Mouse (Mus musculus) urinary bladder, postnatal 4 days (tissue): ENCODE measurements around the gene Zbtb45.

ENCODE experiments used
- DNase-seq, 2 experiments: peaks; one replicate each; pipeline ENCODE4 v3.0.0; 2021 to 2022; ENCODE audit warnings: low spot score in 2 of 2

Zbtb45 gene

DNA sequence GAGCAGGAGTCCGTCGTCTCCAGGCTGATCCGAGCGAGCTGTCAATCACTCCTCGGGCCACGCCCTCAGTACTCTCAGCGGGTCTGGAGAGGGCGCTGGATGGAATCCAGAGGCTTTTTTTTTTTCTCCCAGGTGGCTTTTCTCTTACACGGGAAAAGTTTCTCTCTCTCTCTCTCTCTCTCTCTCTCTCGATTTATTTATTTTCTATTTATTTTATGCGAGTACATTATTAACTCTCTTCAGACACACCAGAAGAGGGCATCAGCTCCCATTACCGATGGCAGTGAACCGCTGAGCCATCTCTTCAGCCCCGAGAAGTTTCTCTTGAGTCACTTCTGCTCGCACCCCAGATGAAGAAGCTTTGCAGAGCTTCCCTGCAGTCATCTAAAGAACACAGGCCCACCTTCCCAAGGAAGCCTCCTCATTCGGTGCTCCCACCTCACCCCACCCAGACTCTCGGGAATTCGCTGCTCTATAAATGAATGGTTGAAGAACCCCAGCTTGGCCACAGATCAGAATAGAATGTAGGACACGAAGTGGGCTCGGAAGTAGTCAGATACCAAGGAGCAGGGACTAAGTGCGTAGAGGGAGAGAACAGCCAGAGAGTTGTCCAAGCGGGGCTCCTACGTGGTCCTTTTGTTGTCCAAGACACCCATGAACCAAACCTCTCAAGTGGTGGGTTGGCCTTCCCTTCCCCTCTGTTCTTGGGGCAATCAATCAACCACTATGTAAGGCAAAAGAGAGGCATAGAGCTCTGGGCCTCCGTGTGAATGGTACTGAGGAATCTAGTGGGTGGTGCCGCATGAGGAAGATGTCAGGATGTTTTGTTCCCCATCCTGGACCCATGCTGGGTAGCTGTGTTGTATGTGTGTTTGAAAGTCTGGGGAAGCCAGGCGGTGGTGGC, at the start of gene Zbtb45:
Gene Zbtb45, minus strand, starts transcription at position 30 of the 904 bp plus-strand sequence.
- DNase-seq: no peak

DNA sequence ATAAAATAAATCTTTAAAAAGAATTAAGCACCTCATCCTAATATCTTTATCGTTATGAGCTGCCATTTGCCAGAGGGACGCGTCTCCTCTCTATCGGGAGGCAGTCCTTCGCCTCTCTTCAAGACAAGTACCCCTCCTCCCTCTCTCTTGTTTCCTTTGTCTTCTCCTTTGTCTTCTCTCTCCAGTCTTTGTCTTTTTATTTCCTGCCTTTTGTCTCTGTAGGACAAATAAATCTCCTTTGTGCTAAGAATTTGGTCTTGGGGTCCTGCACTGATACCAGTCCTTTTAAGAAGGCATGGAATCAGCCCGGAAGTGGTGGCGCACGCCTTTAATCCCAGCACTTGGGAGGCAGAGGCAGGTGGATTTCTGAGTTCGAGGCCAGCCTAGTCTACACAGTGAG, 49.7 kb upstream of the Zbtb45 start:
- DNase-seq: no peak

DNA sequence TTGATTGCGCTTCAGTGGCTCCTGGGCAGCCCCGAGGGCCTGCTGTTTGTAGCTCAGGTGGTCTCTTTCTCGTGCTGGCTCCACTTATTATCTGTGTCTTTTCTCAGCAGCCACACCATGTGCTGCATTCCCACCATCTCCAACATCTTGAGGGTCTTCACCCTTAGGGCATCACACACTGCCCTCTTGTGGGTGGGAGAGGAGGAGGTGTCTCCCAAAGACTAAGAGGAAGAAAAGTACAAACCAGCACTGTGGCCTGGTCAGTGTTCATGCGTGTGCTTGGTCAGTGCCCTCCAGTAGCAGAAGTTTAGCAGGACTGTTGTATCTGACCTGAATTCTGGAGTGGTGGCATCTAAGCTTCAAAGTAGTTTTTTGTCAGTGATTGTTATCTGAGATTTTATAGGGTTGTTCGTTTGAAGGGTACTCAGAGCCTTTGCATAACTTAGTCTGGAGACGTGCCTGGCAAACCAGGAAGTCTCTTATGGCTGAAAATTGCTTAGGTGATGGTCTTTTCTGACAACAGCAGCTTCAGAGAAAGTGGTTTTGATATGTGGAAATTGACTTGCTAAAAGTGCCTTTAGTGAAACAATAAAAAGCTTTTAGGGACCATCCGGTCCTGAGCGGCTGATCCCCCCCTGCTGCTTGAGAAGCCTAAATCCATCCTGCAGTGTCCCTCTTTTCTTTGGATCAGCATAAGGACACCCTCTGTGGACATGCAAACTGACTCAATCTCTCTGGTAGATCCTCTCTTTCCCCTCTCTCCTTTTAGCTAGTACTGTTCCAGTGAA, 47.3 kb upstream of the Zbtb45 start:
- peak; percentile 5 to 30 for DNase-seq

GRCm38 (mm10) chr7:13054287-13055010, 44.6 kb upstream of the Zbtb45 start, which contains the start of gene Mzf1:
Gene Mzf1, minus strand, starts transcription at chr7:13054764.
- peak; percentile 84 to 91 for DNase-seq

- no peak for DNase-seq
These were observed 44.1 kb upstream of the Zbtb45 start for GRCm38 (mm10) chr7:13053961-13054286.

DNA sequence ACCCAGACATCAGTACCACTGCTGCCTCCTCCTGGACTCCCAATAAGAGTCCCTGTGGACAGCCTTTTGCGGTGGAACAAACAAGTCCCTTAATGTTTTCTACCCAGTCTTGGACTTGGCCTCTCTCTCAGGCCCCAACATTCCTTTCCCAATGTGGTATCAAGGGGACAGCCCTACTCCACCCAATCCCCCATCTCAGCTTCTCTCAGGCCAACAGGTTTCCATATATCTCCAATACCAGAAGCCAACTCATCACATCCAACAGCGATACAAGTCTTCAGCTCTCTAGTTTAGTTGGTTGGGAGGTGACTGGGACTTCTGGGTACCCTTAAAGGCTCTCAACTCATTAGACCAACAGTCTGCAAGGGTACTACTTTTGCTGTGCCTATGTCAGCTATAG, 43.7 kb upstream of the Zbtb45 start:
- DNase-seq: no peak

- DNase-seq: no peak
These were observed 43.2 kb upstream of the Zbtb45 start for GRCm38 (mm10) chr7:13053001-13053400.

DNA sequence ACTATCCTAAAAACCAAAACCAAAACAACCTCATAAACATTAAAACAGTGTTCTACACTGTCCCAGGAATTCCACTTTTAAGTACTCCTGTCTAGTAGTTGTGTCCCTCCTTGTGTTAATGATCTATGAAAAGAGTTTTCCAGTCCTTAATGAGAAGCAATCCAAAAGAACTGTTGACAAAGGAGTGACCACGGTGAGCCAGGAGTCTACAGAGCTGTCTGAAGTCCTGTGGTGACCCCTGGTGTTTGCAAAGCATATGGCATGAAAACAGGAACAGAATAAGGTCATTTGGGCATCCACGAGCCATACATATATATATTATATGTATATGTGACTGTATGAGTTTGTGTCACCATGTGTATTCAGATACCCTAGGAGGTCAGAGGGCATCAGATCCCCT, 36.2 kb upstream of the Zbtb45 start:
- no peak for DNase-seq

DNA sequence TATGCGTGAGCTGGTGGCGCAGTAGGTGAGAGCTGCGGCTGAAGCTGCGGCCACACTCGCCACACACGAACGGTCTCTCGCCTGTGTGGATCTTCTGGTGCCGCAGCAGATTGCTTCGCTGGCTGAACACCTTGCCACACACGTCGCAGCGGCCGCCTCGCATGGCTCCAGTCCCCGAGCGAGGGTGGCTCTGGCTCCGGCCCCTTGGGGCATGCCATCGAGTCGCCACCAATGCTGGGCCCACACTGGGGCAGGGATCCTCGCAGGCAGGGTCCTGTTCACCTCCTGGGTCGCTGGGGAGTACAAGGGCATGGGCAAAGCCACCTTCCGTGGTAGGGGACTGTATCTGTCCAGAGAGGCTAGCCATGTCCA, 34.4 kb upstream of the Zbtb45 start:
- no peak for DNase-seq

DNA sequence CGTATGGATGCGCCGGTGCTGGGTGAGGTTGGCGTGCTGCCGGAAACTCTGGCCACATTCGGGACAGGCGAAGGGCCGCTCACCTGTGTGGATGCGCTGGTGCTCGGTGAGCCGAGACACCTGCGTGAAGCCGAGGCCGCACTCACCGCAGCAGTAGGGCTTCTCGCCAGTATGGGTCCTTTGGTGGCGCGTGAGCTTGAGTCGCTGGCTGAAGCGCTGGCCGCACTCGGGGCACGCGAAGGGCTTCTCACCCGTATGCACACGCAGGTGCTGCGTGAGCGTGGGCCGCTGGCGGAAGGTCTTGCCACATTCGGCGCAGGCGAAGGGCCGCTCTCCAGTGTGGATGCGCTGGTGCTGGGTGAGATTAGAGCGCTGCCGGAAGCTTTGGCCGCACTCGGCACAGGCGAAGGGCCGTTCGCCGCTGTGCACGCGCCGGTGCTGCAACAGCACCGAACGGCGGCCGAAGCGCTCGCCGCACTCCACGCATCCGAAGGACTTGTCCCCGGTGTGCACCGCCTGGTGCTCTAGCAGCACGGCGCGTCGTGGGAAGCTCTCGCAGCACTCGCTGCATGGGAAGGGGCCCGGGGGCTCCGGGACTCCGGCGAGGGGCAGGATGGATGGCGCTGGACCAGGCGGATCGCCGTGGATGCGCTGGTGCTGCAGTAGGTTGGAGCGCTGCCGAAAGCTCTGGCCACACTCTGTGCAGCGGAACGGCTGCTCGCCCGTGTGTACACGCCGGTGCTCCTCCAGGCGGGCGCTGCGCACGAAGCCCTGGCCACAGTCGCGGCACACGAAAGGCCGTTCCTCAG, 33.8 kb upstream of the Zbtb45 start:
- DNase-seq: no peak

DNA sequence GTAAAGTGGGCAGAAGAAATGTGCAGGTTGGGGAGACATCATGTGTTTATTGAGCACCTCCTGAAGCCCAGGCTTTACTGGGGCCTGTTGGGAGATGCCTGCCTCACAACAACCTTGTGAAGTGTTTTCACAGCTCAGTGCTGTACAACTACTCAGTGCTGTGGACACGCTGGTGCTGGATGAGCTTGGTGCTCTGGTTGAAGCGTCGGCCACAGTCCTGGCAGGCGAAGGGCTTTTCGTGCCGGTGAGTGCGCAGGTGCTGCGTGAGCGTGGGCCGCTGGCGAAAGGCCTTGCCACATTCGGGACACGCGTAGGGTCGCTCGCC, 33.2 kb upstream of the Zbtb45 start:
- no peak for DNase-seq

DNA sequence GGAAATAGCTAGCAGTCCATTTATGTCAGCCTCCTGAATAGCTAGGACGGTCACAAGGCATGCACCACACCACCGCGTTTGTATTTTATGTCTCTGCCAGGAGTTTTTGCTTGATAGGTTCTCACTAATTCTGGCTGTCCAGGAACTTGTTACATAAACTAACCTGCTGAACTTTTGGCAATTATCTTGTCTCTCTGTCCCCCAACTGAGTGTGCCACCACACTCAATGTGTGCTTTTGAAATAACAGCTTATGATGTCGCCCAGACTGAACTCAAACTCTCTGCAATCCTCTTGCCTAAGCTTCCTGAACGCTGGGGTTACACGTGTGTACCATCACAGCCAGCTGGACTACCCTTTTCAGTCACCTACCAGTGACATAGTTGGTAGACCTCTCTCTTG, 32.7 kb upstream of the Zbtb45 start:
- no peak for DNase-seq

DNA sequence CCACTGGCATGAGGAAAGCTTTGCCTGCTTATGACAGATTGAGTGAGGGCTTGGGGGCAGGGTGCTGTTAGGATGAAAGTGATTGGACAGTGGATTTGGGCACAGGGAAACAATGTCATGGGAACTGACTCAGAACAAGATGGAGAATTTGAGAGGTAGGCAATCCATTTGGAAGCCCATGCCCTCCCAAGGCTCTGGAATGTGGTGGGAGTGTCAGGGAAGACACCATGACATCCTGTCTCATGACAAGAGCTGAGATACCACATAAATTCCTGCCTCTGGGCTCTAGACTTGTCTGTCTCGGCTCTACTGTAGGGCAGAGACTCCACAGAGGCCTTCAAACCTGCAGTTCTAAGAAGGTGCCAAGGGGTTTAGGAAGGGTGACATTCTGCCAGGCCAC, 31.4 kb upstream of the Zbtb45 start:
- no peak for DNase-seq

- no peak for DNase-seq
These were observed 29.3 kb upstream of the Zbtb45 start for GRCm38 (mm10) chr7:13039181-13039580.

GRCm38 (mm10) chr7:13038621-13039169, 28.9 kb upstream of the Zbtb45 start:
- no peak for DNase-seq

GRCm38 (mm10) chr7:13037901-13038555, 28.2 kb upstream of the Zbtb45 start, which contains the start of gene Ube2m:
Gene Ube2m, minus strand, starts transcription at chr7:13038275.
- peak; percentile 98 to 99 for DNase-seq

- peak in 1 of 2 experiments; percentile 66 for DNase-seq
These were observed 27.5 kb upstream of the Zbtb45 start for GRCm38 (mm10) chr7:13037366-13037765.

DNA sequence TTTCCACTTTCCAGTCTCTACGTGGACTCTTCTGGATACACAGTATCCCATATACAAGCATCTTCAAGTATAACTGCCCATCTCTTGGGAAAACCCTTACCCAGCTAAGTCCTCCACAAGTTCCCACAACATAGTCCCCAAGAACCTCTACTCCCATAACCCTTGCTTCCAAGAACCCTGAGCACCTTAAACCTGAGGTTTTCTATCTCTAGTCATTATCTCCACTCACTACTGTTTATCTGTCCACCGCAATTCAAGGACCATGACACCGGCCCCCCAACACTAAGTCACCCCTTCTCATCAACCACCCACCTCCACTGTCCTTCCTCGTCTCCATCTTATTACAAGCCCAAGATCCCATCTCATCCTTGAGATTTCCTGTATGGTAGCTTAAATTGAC, 27.0 kb upstream of the Zbtb45 start:
- DNase-seq: no peak

GRCm38 (mm10) chr7:13035211-13035855, 25.5 kb upstream of the Zbtb45 start:
- DNase-seq: no peak
